Mouse (Mus musculus) adrenal gland, adult 2 months (tissue): Measurements from ENCODE around the gene Mthfd1l. TPM values are rescaled to one million over a fixed set of nuclear protein-coding genes. Genes with fewer than 3 reads are reported as not detected.

Experiments used
- DNase-seq: peaks from one replicate; pipeline ENCODE4 v3.0.0; 2021
- polyA plus RNA-seq: library from polyadenylated mRNA; depleted of rRNA; stranded (reverse); fragments of >200 nt; gene quantifications from 2 replicates; pipeline ENCODE4 v1.2.3, GENCODE M21; 2012
- total RNA-seq, 2 experiments: library from RNA; stranded (reverse); gene quantifications; 2 replicates each; pipeline ENCODE4 v1.2.3; 2021

Mthfd1l gene
- total and polyA plus RNA-seq, 3 experiments, result 2.3 to 5.4 (median 2.7) TPM

DNA sequence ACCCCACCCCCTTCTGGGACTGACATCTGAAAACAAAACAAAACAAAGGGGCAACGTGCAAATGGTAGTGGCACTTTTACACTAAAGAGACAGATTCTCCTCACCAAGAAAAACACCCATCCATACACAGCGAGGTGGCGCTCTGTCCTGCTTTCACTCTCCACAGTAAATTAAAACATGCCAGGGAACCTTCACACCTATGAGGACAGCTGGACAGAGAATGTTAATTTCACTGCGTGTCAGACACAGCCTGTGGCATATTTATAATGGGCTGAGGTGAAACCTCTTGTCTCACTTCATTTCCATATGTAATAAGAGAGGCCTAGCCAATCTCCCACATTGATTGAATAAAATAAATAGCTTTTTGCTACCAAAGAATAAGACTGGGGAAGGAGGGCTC is 146.4 kb downstream of the Mthfd1l start:
- DNase-seq, result no peak

- DNase-seq, result peak; percentile 55
Observed at GRCm38 (mm10) chr10:4120708-4121107, 147.8 kb downstream of the Mthfd1l start.

DNA sequence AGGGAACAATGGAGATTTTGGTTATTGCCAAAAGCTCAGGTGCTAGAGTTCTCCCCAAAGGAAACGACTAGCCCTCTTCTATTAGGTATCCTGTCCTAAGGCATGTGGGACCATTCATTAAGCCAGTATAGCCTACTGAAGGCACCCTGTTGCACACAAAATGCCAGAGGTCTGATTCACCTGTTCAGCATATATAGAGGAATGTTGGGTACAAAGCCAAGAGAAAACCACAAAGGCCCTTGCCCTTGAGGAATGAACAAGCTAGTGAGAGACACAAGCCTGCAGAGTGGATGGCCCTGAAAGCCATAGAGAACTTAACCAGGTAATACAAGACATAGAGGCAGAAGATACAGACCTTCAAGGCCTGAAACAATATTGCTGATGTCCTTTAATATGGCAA is 148.3 kb downstream of the Mthfd1l start:
- DNase-seq, result no peak

GRCm38 (mm10) chr10:4123280-4123945 is 150.5 kb downstream of the Mthfd1l start:
- peak; percentile 33 for DNase-seq

- no peak for DNase-seq
Observed at GRCm38 (mm10) chr10:4124148-4124547, 151.2 kb downstream of the Mthfd1l start.

DNA sequence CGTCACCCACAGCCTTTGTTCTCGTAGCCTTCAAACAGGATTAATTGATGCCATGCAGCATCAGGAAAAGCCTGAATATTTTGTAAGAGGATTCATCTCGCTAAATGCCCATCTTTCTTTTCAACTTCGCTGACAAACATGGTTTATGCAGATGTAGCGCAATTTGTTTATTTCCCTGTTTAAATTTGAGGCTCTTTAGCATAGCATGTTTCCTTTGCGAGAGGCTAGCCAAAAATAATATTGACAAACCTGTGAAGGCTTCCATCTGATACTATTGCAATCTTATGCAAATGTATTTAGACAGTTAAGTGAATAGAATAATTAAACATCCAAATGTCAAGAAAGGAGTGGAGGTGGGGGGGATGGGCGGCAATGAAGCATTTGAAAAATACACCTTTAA is 152.3 kb downstream of the Mthfd1l start:
- no peak for DNase-seq

DNA sequence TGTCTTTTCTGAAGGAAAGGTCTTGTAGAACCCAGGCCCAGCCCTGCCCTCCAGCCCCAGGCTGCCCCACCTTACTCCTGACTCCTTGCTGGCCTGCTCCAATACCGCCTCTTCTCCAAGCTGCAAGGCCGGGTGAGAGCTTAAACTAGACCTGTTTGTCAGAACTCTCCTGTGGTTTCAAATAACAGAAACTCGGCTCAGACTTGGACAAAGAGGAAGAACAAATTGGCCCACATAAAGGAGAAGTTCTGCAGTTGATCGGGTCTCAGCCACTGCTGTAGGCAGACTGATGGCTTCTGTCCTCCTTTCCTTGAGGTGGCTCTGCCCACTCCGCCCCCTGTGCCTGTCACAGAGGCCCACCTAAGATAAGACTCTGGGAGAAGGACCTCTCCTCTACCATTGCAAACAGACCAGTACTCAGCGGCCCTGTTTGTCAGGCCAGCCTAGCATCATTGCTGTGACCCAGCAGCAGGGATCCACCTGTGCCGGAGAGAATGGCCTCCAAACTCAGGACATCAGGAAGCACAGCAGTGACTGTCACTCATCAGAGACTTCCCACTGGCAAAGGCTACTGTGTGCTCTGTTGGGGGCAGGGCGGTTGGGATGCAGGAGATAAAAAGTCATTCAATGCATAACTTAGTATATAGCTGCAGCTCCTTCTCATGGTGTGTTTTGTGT is 153.6 kb downstream of the Mthfd1l start:
- DNase-seq, result no peak

- DNase-seq, result no peak
Observed at GRCm38 (mm10) chr10:4128411-4128810, 155.5 kb downstream of the Mthfd1l start.

DNA sequence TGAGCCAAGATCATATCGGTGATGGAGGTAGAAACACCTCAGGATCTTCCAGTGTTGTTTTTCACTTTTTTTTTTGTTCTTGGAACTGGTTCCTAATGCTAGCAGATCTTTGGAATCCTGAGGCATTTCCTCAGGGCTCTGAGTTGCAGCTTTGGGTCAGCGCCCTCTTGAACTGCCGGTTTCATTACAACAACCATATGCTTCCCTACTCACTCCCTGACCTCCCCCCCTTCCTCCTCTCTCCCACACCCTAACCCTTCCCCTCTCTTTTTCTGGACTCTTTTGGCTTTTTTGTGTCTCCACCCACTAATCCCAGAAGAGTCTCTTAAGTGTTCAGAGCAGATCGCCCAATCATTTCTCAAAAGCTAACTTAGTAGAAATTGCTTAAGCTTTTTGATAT is 156.0 kb downstream of the Mthfd1l start:
- no peak for DNase-seq

DNA sequence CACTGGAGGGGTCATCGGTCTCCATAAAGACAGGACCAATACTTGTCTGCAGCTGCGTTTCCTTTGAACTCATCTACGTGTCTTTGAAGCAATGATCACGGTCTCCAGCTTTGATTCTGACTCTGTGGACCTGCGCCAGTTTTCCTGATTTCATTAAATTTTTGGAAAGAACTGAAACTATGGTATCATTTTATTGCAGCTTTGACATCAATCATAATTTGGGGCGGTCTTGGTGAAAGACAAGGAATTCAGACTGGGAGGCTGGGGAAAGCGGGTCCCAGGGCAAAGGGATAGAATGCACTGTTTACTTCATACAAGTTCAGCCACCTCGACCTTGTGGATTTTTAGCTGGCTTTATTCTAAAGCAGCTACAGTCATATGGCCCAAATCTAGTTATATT is 156.5 kb downstream of the Mthfd1l start:
- DNase-seq, result no peak

DNA sequence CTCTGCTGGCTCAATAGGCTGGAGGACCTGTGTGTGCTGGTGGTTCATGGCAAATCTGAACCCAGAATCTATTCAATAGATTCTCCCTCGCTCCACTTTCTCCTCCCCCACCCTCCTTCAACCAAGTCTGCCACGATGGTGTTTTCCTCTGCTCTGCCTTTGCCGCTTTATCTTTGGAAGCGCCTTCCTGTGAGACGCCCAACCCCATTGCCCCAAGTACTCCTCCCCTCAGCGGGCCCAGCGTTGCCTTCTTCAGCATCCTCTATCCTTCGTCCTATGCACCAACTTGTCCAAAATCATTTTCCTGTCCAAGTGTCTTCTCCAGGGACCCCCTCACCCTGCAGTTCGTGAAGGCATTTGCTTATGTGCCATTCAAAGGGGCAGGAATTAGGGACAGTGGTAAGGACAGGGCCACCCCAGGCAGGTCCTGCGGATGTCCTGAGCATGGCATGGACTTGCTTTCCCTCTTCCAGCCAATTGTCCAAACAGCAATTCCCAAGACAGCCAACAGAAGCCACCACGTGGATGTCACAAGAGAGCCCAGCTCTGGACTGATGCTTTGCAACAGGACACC is 157.2 kb downstream of the Mthfd1l start:
- no peak for DNase-seq

DNA sequence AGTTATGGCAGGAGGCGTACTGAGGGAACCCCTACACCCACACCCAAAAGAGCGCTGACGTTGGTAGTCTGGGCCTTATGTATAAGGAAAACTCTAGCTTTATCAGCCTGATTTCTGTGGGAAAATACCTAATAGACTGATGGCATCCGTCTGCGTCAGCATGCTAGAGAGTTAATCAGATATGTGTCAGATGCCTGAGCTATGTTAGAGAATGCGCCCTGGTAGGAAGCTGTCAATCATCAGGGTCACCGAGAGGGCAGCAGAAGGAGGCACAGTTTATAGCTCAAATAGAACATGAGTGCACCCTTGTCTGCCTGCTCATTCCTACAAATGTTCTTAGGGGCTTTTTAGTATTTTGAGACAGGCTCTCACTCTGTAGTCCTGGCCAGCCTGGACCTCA is 159.8 kb downstream of the Mthfd1l start:
- DNase-seq, result no peak

- no peak for DNase-seq
Observed at GRCm38 (mm10) chr10:4135100-4135764, 162.3 kb downstream of the Mthfd1l start.

- no peak for DNase-seq
Observed at GRCm38 (mm10) chr10:4139531-4139930, 166.6 kb downstream of the Mthfd1l start.

GRCm38 (mm10) chr10:4141689-4142088 is 168.8 kb downstream of the Mthfd1l start:
- DNase-seq, result no peak

DNA sequence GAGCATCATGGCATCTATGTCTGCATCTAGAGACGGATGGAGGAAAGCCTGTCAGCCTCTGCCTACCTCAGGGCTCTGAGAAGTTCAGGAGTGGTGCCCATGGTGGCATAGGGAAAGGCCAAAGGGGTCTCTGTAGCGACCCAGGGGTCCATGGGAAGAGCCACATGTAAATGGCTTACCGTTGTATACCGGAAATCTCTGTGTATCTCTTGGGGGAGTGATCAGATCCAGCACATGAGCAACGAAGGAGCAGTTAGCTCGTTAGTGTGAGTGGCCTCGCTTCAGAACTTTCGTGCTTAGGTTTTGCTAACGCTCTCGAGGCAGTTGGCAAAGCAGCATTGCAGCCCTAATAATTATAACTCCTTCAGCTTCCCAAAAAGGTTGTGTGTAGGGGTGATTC is 169.9 kb downstream of the Mthfd1l start:
- no peak for DNase-seq

DNA sequence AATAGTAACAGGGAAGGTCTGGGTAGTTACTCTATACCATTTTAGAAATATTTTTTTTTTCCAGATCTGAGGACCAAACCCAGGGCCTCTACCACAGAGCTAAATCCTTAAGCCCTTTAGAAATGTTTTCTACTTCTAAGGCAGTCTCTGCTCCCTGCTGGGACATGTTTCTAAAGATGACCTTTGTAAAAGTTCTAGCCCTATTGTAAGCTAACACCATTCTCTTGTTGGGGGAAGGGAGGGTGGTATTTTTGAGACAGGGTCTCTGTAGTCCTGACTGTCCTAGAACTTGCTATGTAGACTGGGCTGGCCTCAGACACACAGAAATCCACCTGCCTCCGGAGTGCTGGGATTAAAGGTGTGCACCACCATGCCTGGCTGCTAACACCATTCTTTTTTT is 170.5 kb downstream of the Mthfd1l start:
- DNase-seq, result no peak

DNA sequence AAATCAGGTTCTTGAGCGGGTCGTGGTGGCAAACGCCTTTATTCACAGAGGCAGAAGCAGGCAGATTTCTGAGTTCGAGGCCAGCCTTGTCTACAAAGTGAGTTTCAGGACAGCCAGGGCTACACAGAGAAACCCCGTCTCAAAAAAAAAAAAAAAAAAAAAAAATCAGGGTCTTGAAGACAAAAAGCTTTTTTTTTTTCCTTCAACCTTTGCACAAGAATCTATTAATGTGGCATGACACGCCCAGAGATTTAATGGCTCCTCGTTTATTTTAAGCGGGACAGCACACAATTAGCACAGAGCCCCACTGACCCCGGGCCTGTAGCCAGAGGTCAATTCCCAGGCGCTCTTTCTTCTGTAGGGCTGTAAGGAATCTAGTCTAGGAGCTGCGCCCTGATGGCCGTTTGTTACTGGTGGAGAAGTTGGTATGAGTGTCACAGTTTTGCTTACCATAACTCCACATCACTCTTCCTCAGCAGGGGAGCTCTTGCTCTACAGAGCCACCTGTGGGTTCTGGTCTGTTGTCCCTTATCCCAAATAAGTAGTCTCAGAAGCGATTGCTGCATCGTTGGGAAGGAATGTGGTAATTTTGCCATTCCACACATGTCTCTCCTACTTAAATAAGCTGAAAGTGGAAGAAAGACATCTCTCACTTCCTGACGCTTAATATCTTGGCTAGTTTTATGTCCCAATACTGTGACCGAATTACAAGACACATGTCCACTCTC is 172.3 kb downstream of the Mthfd1l start:
- DNase-seq, result no peak

- no peak for DNase-seq
Observed at GRCm38 (mm10) chr10:4146947-4147346, 174.0 kb downstream of the Mthfd1l start.

DNA sequence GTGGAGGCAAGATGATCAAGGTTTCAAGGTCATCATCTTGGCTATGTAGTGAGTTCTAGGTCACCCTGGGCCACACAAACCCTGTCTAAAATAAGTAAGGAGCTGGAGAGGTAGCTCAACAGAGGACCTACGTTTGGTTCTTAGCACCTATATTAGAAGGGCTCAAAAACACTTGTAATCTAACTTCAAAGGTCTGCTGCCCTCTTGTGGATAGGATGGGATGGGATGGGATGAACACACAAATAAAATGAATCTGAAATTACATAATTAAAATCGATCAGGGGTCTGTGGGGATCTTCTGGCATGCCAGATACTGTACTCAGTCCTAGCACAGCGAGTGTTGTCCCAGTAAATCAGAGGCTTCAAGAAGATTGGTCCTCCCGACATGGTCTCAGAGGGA is 178.2 kb downstream of the Mthfd1l start:
- no peak for DNase-seq

DNA sequence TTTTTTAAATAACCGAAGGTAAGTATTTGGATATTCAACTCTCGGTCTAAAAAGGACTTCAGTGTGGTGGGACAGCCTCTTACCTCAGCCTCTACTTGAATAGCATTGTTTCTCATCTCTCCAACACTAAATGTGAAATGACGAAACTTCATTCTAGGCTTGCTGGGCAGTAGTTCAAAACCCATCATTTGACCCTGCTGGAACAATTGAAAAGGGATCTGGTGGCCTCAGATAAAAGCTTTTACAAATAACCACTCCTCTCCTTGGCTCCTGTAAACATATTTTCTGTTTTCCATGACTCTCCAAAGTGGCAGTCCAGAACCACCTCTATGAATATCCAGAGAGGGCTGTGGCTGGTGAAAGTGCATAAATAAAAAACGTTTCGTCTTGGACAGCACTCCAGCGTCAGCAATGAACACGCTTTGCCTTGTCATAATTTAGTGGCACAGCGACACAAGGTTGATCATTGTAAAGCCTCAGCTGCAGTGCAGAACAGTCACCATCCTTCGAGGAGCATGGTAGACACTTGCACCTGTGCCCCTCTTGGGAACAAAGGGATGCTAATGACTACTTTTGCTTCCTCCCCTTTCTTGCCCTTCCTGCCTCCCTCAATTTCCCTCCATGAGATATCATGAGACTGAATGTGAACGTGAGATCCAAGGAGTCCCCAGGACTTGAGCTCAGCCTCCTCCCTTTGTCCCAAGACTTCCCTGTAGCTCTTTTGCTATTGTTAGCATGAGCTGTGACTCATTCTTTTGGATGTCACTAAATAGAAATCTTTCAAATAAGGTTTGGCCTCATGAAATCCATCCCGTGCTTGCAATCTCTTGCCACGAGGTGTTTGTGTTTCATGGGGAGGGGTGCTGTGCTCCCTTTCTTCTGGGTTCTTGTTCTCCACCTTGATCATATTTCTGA is 179.2 kb downstream of the Mthfd1l start:
- DNase-seq, result no peak
